Mouse (Mus musculus) ES-Bruce4 (cell line): Measurements from ENCODE around the gene Cdh12.

Experiments used
- CTCF ChIP-seq: IDR thresholded peaks from one replicate; pipeline ENCODE4 v1.8.1; 2011; ENCODE audit warnings: low read depth, low read length
- POLR2A ChIP-seq: IDR thresholded peaks from one replicate; pipeline ENCODE4 v1.8.1; 2011; ENCODE audit warnings: low read length; ENCODE audit not compliant: insufficient read depth

DNA sequence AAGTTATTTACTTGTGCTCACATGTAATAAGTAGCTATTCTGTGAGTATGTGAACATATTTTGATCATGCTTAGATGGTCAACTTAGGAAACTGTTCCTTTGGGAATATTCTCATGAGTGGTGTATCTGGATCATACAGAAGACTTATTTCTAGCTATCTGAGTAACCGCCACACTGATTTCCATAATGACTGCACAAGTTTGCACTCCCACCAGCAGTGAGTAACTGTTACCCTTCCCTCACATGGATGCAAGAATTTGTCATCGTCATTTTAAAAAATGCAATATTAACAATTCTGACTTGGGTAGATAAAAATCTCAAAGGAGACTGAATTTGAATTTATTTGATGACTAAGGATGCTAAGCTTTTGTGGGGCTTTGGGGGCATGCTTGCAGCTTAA is 522.0 kb downstream of the Cdh12 start:
- TF ChIP-seq POLR2A (no peak), CTCF (no peak)
